Mouse (Mus musculus) cortical plate, adult 2 months (tissue): ENCODE measurements around the gene Fam155a.

ENCODE experiments used
- CTCF ChIP-seq: fragments of 200-500 bp; IDR thresholded peaks from 2 replicates; pipeline ENCODE4 v1.5.1; 2011; ENCODE audit warnings: mild to moderate bottlenecking, control low read depth, low read length; ENCODE audit not compliant: insufficient read depth; ENCODE audit errors: extremely low read depth
- POLR2A ChIP-seq: fragments of 200-500 bp; IDR thresholded peaks from 2 replicates; pipeline ENCODE4 v1.6.1; 2011; ENCODE audit warnings: mild to moderate bottlenecking, low read length, control low read depth; ENCODE audit not compliant: insufficient read depth; ENCODE audit errors: extremely low read depth

GRCm38 (mm10) chr8:9264378-9264777, 506.6 kb downstream of the Fam155a start:
- TF ChIP-seq CTCF: no peak
- TF ChIP-seq POLR2A: no peak
